Mouse (Mus musculus) olfactory bulb, adult 2 months (tissue): ENCODE measurements at regions not wholly inside any gene's neighbourhood (a gene's known extent, or its start where the extent isn't known, plus 50 kb on each side); places are given as distances from the start of the nearest gene placed in this dataset.

Experiments
- CTCF ChIP-seq: fragments of 200-500 bp; IDR thresholded peaks from 2 replicates; pipeline ENCODE4 v1.5.1; 2012; ENCODE audit warnings: low read depth, mild to moderate bottlenecking, low read length, moderate library complexity; ENCODE audit not compliant: insufficient read depth
- POLR2A ChIP-seq: fragments of 200-500 bp; IDR thresholded peaks from 2 replicates; pipeline ENCODE4 v1.6.1; 2012; ENCODE audit warnings: mild to moderate bottlenecking, low read depth, low read length, moderate library complexity; ENCODE audit not compliant: insufficient read depth

- TF ChIP-seq CTCF, result no peak
- TF ChIP-seq POLR2A, result no peak
These were observed 455.4 kb upstream of the Gm26657 start for GRCm38 (mm10) chr4:56284490-56284889.
